Mouse (Mus musculus) small intestine, adult 2 months (tissue): Measurements from ENCODE around the gene Dcaf10. TPM values are rescaled to one million over a fixed set of nuclear protein-coding genes. Genes with fewer than 3 reads are reported as not detected.
A peak's percentile ranks its signal among the peaks of the same experiment; 100 is the strongest.
"Not testable (repeated sequence)": the region's sequence is repeated elsewhere in the genome, so short reads cannot be mapped to it uniquely, and the experiment has no call there.

Source experiments
- H3K27ac ChIP-seq: fragments of 200-500 bp; 2 replicates; pipeline ENCODE4 v1.5.1; 2012; ENCODE audit warnings: low read depth, low read length, control low read depth, inconsistent platforms; ENCODE audit not compliant: insufficient read depth
- H3K27me3 ChIP-seq: fragments of 200-500 bp; 2 replicates; pipeline ENCODE4 v1.6.1; 2012; ENCODE audit warnings: mild to moderate bottlenecking, moderate library complexity, low read length, inconsistent platforms; ENCODE audit not compliant: control insufficient read depth, insufficient read depth
- H3K36me3 ChIP-seq: fragments of 200-500 bp; 2 replicates; pipeline ENCODE4 v1.6.1; 2012; ENCODE audit warnings: mild to moderate bottlenecking, low read length, control low read depth, inconsistent platforms; ENCODE audit not compliant: control insufficient read depth, insufficient read depth
- H3K4me1 ChIP-seq: fragments of 200-500 bp; 2 replicates; pipeline ENCODE4 v1.6.1; 2012; ENCODE audit warnings: low read length, inconsistent platforms, mixed read lengths; ENCODE audit not compliant: control insufficient read depth, insufficient read depth, insufficient read length
- H3K4me3 ChIP-seq: fragments of 200-500 bp; 2 replicates; pipeline ENCODE4 v1.5.1; 2012; ENCODE audit warnings: low read depth, mild to moderate bottlenecking, control low read depth, inconsistent platforms, low read length, moderate library complexity
- CTCF ChIP-seq: fragments of 200-500 bp; IDR thresholded peaks from 2 replicates; pipeline ENCODE4 v1.5.1; 2012; ENCODE audit warnings: low read depth, mild to moderate bottlenecking, control low read depth, inconsistent platforms, low read length, moderate library complexity, mixed read lengths; ENCODE audit not compliant: insufficient replicate concordance, insufficient read length; ENCODE audit errors: extremely low read depth
- POLR2A ChIP-seq: fragments of 200-500 bp; IDR thresholded peaks from 2 replicates; pipeline ENCODE4 v1.6.1; 2012; ENCODE audit warnings: low read depth, mild to moderate bottlenecking, control low read depth, inconsistent platforms, low read length, moderate library complexity
- WGBS: fragments of 180-500 bp; shearing (Covaris S2); methylation state at CpG from one replicate; pipeline ENCODE4 v1.1.7; 2018; 5-methylcytosine and 5-hydroxymethylcytosine counted together
- polyA plus RNA-seq: library from polyadenylated mRNA; depleted of rRNA; stranded (reverse); fragments of >200 nt; gene quantifications from 2 replicates; pipeline ENCODE4 v1.2.3, GENCODE M21; 2012

The Dcaf10 gene
- polyA plus RNA-seq, 1 experiment, result 23.1 TPM

- no peak overlapping the region for H3K27ac ChIP-seq
- peaks cover 24% of the 10 kb centered on the region for H3K36me3 ChIP-seq
- H3K27me3 ChIP-seq, result no peaks in the 10 kb centered on the region
- no peak overlapping the region for H3K4me3 ChIP-seq
- H3K4me1 ChIP-seq, result peaks cover 1% of the 10 kb centered on the region; the same call in 1 of the 2 replicates
- WGBS, result 40% methylated on average over 5 of the region's 5 CpGs
- TF ChIP-seq POLR2A, result no peak
- no peak for TF ChIP-seq CTCF
Measured at GRCm38 (mm10) chr4:45393658-45394057, 51.8 kb downstream of the Dcaf10 start.

- peaks cover 45% of the 10 kb centered on the region for H3K36me3 ChIP-seq
- H3K4me3 ChIP-seq, H3K27ac ChIP-seq, H3K27me3 ChIP-seq, H3K4me1 ChIP-seq: not testable (repeated sequence)
- WGBS, result 71% methylated on average over 6 of the region's 6 CpGs
Measured at GRCm38 (mm10) chr4:45396211-45396610, 54.3 kb downstream of the Dcaf10 start.

- WGBS, result 70% methylated on average over 5 of the region's 5 CpGs
- Histone ChIP-seq H3K4me1 (peaks cover 14% of the 10 kb centered on the region), H3K36me3 (peaks cover 51% of the 10 kb centered on the region)
- H3K27ac ChIP-seq, H3K4me3 ChIP-seq, H3K27me3 ChIP-seq: not testable (repeated sequence)
Measured at GRCm38 (mm10) chr4:45398315-45398714, 56.4 kb downstream of the Dcaf10 start.

- WGBS, result 94% methylated on average over 45 of the region's 45 CpGs
- no peak overlapping the region for H3K27ac ChIP-seq
- no peak overlapping the region for H3K4me3 ChIP-seq
- peaks cover 55% of the 10 kb centered on the region for H3K36me3 ChIP-seq
- TF ChIP-seq POLR2A (no peak), CTCF (no peak)
- no peaks in the 10 kb centered on the region for H3K27me3 ChIP-seq
- peaks cover 21% of the 10 kb centered on the region for H3K4me1 ChIP-seq
Measured at GRCm38 (mm10) chr4:45399421-45400210, 57.7 kb downstream of the Dcaf10 start.

GRCm38 (mm10) chr4:45402281-45402680 is 60.4 kb downstream of the Dcaf10 start:
- TF ChIP-seq CTCF (no peak), POLR2A (no peak)
- peaks cover 46% of the 10 kb centered on the region for H3K36me3 ChIP-seq
- H3K27ac ChIP-seq, result peak overlapping the region; percentile 73; the same call in 1 of the 2 replicates
- WGBS, result 90% methylated on average over 4 of the region's 4 CpGs
- no peaks in the 10 kb centered on the region for H3K27me3 ChIP-seq
- H3K4me1 ChIP-seq, result peaks cover 28% of the 10 kb centered on the region
- H3K4me3 ChIP-seq, result no peak overlapping the region

GRCm38 (mm10) chr4:45402878-45403498 is 61.1 kb downstream of the Dcaf10 start:
- 31% methylated on average over 7 of the region's 7 CpGs for WGBS

GRCm38 (mm10) chr4:45403499-45403878 is 61.6 kb downstream of the Dcaf10 start:
- Histone ChIP-seq H3K36me3 (peaks cover 38% of the 10 kb centered on the region), H3K27me3 (no peaks in the 10 kb centered on the region), H3K27ac (peak overlapping the region; percentile 72), H3K4me3 (no peak overlapping the region), H3K4me1 (peaks cover 28% of the 10 kb centered on the region)
- 20% methylated on average over 7 of the region's 7 CpGs for WGBS
- TF ChIP-seq CTCF (no peak), POLR2A (no peak)

More at GRCm38 (mm10) chr4:45402878-45403498, 61.1 kb downstream of the Dcaf10 start:
- TF ChIP-seq POLR2A, result no peak
- no peak for TF ChIP-seq CTCF
- Histone ChIP-seq H3K36me3 (peaks cover 42% of the 10 kb centered on the region), H3K4me1 (peaks cover 28% of the 10 kb centered on the region), H3K27me3 (no peaks in the 10 kb centered on the region), H3K4me3 (no peak overlapping the region), H3K27ac (peak overlapping the region; percentile 73)
